Mouse (Mus musculus) brain, embryonic 18.5 days (tissue): ENCODE measurements around the gene Creb3l4.
"Not testable (repeated sequence)": the region's sequence is repeated elsewhere in the genome, so short reads cannot be mapped to it uniquely, and the experiment has no call there.

Source experiments
- DNase-seq: peaks from one replicate; pipeline ENCODE4 v3.0.0-alpha.2; 2012; ENCODE audit warnings: low read depth, low spot score

Gene Creb3l4

DNA sequence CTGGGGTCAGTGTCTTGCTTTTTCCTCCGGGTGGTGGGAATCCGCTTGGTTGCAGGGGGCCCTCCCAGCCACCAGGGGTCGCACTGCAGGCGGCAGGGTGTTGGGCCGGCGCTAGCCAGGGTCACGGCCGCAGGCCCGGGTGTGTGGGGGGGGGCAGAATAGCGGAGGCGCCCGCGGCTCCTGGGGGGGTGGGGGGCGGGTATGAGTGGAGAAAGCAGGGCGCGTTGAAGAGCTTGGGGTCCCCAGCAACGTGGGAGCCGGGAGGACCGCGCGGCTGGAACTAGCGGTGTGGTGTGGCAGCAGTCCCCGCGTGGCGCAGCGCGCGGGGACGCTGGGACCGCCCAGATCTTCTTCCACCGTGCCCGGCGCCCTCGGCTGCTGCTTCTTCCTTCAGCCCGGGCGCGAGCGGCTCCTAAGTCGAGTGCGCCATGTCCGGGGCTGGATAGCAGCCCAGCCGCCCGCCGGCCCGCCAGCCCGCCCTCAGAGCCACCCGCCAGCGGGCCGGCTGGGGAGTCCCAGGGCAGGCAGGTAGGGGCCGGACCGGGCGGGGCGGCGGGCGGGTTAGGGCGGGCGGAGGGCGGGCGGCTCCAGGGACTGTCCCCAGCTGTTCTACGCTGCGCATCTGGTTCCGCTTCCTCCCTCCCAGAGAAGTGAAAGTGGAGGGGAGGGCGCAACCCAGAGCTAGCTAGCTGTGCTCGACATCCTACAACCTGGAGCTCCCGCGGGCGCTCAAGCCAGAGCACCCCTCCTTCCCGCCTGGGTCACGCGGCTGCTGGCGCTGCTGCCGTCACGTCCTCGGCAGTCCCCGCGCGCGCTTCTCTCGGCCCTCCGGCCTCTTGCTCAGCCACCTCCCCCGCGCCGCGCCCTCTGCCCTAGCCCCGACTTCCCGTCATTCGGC lies 22.0 kb upstream of the Creb3l4 start, which contains the start of gene Dennd4b:
TSS of gene Dennd4b (plus strand) at position 152 of the 898 bp plus-strand sequence.
- no peak for DNase-seq

DNA sequence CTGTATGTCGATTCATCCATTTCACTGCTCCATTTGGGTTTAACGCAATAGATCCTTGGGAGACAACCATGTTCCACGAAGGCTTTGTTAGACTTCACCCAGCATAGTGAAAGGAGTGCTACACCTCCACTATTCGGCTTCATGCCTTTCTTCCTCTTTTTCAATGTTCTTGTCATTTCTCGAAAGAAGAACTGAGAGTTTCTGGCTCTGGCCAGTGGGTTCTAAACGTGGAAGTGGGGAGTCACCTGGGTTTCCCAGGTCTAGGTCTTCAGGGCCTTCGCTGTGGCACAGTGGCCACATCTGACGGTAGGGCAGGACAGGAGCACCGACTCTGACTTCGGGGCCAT lies 21.3 kb upstream of the Creb3l4 start:
- DNase-seq = no peak

DNA sequence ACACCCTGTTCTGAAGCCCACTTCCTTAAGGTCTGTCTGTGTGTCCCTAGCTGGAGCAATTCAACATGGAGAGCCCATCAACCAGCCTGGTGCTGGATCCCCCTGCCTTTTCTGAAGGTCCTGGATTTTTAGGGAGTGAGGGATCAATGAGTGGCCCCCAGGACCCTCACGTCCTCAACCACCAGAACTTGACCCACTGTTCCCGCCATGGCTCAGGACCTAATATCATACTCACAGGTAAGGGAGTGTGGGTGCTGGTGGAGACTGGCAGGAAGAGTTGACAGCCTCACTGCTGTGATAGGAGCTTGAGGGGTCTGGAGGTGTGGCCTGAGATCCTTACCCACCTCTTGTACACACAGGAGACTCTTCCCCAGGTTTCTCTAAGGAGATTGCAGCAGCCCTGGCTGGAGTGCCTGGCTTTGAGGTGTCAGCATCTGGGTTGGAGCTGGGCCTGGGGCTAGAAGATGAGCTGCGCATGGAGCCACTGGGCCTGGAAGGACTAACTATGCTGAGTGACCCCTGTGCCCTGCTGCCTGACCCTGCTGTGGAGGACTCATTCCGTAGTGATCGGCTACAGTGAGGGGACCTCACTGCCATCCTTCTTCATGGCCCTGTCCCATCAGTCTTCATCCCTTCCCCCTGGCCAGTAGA lies 19.9 kb upstream of the Creb3l4 start:
- no peak for DNase-seq

DNA sequence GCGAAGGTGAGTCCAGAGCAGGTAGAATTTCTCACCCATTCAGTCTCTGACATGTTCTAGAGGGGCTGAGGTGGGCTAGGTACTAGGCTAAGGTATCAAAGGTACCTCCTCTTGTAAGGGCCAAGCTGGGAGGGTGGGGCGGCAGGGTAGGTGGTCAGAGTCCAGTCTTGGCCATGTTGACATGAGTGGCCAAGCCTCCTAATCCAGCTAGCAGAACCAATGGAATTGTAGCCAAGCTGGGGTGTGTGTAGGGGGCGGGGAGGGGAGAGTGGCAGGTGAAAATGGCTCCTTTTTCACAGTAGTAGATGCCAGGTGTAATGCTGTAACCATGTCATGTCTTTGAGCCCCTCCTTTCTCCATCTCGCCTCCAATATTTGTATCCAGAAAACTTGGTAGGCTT lies 15.2 kb upstream of the Creb3l4 start:
- DNase-seq = no peak

DNA sequence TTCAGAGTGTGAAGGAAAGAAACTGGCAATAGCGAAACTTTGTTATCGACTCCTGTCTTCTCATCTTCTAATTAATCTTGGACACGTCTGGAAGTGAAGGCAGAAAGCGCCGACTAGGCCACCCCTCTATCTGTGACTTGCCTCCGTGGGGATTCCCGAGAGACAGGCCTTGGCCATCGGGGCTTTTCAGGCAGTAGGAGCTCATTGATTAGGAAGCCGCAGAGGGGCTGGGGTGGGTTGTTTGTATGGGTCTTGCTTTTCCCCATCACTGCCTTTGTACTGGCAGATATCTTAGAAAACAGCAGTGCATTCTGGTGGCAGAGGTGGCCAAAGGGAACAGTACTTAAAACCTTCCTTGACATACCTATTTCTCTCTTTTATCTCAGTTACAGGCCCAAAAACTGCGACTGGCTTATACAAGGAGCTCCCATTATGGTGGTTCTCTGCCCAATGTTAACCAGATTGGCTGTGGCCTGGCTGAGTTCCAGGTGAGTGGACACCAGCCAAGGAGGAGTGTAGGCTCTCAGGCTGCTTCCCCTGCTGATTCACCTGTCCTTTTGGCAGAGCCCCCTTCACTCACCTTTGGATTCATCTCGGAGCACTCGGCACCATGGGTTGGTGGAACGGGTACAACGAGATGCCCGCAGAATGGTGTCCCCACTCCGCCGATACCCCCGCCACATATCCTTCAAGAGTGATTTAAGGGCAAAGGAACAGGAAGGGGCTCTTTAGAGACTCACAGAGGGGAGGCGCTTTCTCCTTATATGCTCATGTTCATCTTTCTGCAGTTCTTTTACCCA lies 13.6 kb upstream of the Creb3l4 start:
- no peak for DNase-seq

DNA sequence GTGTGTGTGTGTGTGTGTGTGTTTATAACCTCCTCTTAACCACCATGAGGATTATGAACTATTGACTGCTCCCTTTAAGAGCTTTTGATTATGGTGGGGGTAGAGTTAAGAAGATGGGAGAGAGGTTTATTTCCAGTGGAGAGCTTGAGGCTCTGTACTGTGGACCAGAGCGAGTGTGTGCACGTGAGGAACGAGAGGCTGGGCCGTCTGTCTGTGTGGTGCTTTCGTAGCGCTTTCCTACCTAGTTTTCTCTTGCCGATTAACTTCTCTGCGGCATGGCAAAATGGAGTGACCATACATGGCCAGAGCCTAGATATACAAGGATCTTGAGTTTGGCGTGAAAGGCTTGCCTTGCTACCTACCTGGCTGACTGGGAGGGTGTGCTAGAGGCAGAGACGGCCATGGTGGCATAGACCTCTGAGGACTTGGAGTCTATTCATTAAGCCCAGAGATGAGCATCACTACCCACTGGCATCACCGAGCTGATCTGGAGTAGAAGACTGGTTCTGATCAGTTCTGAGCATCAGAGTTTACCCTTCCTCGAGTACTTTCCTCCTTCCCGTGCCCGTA lies 12.6 kb upstream of the Creb3l4 start:
- no peak for DNase-seq

DNA sequence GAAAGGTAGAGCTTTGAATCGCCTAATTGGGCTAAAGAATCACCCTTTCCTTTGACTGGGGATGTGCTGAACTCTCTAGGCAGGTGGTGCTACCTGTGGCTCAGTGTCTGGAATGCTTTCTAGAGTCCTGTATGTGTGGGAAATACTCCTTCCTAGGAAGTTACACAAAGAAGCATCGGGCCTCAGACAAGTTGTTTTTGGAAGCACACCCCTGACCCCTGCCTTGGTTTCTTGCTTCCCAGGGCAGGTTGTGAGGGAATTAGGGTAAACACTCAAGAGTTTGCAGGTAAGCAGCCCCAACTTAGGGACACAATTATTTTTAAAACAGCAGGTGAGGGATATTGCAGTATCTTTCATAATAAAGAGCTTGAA lies 11.9 kb upstream of the Creb3l4 start:
- DNase-seq = no peak

DNA sequence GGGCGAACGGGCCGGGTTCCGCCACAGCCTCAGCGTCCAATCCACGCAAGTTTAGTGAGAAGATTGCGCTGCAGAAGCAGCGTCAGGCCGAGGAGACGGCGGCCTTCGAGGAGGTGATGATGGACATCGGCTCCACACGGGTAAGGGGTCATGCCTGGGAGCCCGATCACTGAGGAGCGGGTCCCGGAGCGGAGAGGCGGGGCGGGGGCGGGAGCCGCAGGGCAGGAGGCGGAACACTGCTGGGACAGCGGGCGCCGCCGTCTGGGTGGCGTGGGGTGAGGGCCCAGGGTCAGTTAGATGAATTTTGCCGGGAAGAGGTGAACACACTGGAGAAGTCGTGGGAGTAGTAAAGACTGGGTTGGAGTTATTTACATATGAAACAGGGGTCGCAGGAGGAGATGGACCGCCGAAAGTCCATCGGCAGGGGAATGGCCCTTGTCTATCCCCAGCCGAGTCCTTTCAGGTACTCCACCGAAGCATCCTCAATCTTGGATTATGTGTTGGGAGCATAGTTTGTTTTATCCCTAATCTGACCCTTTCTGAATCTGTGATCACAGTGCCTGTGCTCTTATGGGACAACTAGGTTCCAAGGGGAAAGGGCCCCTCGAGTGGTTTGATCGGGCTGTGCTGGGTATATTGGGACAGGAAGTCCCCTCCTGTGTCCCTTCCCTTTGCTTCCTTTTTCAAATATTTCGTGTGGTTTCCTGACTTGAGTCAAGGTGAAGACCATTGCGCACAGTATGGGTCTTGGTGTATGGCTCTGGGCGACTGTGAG lies 11.3 kb upstream of the Creb3l4 start:
- DNase-seq = no peak

DNA sequence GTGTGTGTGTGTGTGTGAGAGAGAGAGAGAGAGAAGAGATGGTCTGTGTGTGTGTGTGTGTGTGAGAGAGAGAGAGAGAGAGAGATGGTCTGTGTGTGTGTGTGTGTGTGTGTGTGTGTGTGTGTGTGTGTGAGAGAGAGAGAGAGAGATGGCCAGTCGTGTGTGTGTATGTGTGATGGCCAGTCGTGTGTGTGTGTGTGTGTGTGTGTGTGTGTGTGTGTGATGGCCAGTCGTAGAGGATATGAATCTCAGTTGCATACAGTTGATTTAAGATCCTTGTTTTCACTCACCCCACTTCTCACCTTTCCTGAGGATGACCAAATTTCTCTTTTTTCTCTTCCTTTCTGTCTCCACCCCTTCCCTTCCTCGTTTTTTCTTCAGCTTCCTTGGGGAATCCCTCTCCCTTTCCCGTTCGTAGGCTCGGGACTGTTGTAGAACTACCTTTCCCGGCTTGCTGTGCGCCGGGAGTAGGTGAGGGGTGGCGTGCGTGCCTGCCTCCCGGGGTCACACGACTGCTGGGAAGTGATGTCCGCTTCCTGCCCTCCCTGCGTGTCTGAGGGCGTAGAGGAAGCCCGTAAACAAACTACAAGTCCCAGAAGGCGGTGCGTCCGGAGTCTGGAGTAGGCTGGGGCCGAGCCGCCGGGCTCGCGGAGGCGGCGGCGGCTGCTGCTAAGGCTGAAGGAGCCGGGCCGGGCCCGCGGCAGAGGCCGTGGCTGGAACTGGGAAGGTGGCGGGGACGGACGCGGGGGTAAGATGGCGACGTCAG lies 10.5 kb upstream of the Creb3l4 start, which contains the start of gene Crtc2:
TSS of gene Crtc2 (plus strand) at position 511 of the 766 bp plus-strand sequence.
- peak; percentile 98 for DNase-seq

DNA sequence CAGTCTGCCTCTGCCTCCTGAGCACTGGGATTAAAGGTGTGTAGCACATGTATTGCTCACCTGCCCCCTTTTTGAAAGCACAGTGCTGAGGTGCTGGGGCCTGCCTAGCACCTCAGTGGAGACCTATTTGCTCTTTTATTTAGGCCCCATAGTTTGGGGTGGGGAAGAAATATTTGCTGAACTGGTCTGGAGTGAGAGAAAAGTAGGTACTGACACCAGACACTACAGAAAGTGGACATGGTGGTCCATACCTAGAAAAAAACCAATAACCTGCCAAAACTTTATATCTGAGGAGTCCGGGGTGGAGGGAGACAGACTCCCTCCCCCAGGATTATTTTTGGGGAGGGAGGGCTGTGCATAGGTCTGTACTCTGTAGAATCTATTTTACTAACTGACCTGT lies 9.9 kb upstream of the Creb3l4 start:
- not testable (repeated sequence) for DNase-seq

DNA sequence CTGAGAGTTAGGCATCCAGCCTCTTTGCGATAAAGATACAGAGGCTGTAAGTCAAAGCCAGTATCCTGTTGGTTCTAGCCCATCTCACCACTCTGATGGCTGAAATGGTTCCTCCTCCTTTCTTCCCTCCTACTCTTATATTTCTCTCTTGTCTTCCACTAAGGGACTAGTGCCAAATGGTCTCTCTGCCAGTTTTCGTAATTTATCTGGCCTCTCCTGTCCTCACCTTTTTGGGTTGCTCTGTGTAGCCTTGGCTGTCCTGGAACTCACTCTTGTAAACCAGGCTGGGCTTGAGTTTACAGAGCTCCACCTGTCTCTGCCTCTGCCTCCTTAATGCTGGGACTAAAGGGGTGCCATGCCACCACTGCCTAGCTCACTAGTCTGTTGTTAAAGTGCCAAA lies 9.3 kb upstream of the Creb3l4 start:
- DNase-seq = not testable (repeated sequence)

DNA sequence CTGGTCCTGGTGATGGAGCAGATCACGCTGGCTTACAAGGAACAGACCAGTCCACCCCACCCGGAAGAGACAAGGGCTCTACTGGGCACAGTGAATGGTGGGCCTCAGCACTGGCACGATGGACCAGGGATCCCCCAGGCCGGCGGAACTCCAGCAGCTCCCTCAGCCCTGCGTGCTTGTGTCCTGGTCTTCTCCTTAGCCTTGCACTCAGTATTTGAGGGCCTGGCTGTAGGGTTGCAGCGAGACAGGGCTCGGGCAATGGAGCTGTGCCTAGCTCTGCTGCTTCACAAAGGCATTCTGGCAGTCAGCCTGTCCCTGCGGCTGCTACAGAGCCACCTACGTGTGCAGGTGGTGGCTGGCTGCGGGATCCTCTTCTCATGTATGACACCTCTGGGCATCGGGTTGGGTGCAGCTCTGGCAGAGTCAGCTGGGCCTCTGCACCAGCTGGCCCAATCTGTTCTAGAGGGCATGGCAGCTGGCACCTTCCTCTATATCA lies 8.5 kb upstream of the Creb3l4 start:
- DNase-seq = not testable (repeated sequence)

DNA sequence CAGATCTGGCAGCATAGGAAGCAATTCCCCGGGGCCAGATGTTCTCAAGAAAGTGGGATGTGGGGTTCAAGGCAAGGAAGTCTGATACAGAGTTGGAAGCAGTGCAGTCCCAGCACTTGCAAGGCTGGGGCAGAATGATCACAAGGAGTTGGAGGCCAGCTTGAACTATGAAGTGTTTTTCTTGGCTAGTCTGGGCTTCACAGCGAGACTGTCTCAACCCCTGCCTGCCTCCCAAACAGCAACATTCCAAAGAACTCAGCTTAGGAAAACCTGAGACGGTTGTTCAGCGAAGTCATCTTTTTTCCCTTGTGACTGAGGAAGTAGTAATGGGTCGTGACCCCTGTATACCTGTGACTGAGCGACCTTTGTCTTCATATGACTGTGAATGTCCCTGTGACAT lies 7.5 kb upstream of the Creb3l4 start:
- DNase-seq = no peak

DNA sequence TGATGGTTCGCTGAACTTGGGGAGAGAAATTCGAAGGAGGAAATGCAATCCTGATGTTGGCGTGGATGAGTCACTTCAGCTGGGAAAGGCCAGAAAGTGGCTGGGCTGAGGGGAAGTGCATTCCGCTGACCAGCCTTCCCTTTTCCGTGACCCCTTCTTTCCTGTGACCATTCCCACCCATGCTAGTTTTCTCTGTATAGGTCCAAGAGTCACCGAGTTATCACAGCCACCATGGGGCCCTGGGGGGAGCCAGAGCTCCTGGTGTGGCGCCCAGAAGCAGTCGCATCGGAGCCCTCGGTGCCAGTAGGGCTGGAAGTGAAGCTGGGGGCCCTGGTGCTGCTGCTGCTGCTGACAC lies 5.4 kb upstream of the Creb3l4 start:
- no peak for DNase-seq

DNA sequence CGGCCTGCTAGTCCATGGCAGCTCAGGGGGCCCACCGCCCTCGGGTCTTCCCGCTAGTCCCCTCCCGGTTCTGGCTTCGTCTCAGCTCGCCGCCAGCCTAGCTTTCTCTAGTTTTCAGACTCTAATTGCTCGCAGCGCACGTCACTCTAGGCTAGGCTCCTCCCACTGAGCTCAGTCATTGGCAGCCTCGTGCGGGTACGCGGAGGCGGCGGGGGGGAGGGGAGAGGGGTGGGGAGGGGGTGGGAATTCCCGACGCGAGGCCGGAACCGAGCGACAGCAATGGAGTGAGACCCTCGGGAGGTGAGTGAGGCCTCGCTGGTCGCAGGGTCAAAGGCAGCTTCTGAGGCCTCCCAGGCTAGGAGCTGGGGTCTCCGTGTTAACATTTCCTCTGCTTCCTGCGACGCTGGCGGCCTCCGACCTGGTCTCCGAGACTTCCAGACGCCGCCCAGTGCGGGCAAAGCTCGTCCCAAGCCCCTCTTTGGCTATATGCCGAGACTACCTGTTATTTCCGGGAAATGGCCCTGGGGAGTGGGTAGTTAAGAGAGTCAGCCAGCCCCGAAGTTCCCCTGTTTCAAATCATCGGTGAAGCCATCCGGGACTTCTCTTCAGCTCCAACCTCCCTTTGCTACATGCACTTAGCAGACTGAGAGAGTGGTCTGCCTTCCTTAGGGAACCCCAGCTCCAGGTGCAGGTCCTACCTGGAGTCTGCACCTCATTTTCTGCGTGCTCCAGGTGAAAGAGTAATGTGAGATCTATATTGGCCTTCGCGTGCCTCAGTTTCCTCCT lies 4.8 kb upstream of the Creb3l4 start, which contains the start of gene Slc39a1:
TSS of gene Slc39a1 (plus strand) at position 213 of the 786 bp plus-strand sequence.
- DNase-seq = peak; percentile 90

DNA sequence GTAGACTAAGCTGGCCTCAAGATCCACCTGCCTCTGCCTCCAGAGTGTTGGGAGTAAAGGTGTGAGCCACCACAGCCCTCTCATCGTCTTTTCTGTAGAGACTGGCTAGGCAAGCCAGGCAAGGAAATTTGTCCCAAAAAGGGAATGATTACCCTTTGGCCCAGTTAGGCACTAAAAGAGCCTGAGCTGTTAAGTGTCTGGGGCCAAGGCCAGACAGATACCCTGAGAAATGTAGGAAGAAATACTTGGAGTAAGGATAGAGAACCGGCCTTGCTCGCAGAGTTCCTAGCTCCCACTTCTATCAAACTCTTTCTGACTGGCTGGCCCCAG lies 4.3 kb upstream of the Creb3l4 start:
- no peak for DNase-seq

DNA sequence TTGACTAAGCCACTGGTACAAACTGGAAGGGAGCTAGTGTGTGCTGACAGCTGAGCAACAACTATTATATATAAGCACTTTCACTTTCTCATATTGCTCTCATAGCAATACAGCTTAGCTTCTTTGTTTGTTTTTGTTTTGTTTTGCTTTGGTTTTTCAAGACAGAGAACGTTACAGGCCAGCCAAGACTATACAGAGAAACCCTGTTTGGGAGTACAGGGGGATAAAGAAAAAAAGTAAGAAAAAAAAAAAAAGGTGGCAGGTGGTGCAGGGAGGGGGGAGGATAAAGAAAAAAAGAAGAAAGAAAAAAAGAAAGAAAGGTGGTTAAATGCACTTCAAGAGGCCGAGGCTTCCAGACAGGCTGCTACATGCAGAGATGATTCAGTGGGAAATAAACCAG lies 2.1 kb upstream of the Creb3l4 start:
- no peak for DNase-seq

DNA sequence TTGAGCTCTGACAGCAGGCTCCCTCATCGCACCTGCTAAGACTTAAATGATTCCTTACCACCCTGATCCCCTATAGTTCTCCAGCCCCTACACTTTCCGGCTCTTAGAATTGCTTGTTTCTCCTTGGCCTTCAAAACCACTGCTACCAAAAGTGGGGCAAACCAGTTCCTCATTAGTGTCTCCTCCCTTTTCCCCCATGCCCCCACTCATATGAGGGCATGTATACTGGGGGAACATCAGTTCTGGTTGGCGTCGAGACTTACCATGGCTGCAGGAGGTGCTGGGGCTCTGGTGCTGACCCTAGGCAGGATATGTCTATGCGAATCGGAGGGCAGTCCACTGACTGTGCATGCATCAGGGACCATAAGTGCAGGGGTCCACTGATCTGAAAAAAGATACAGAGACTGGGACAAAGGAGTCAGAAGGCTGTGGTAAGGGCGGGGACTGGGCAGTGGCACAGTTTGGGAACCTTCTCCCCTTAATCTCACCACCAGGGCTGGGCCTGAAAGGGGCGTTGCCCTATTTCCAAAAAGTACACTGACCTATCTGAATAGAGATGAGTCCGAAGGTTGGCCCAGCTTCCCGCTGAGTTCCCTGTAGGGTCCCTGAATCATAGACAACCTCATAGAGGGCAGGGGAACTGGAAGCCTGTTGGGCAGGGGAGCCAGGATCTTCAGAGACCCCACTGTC lies 1.5 kb downstream of the Creb3l4 start:
- DNase-seq = no peak

DNA sequence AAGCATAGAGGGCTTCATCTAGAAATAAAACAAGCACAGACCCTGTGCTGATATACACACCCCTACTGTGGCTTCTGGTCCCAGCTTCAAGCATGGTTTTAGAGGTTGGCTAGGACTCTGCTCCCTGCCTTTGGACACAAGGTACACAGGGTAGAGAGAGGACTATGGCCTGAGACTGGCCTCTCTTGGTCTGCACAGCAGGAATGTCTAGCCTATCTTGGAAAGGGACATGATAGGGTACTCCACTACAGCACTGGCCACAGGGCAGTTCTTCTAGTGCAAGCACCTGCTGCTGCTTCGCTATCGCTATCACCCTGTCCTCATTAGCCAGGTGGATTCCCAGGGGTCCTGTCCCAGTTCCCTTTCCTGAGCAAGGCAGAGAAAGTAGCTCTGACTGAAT lies 2.1 kb downstream of the Creb3l4 start:
- no peak for DNase-seq
